Mouse (Mus musculus) thymus, adult 2 months (tissue): ENCODE measurements around the gene Creb3l2.

Experiments used
- CTCF ChIP-seq: fragments of 200-500 bp; IDR thresholded peaks from 2 replicates; pipeline ENCODE4 v1.5.1; 2012; ENCODE audit warnings: mild to moderate bottlenecking, control low read depth, low read length, moderate library complexity, borderline replicate concordance; ENCODE audit not compliant: control insufficient read depth, poor library complexity, insufficient read depth; ENCODE audit errors: extremely low read depth
- POLR2A ChIP-seq: fragments of 200-500 bp; IDR thresholded peaks from 2 replicates; pipeline ENCODE4 v1.6.1; 2012; ENCODE audit warnings: mild to moderate bottlenecking, low read length, control low read depth, moderate library complexity; ENCODE audit not compliant: control insufficient read depth, poor library complexity, insufficient read depth; ENCODE audit errors: extremely low read depth

GRCm38 (mm10) chr6:37369750-37370149 lies 72.2 kb downstream of the Creb3l2 start:
- no peak for TF ChIP-seq CTCF
- no peak for TF ChIP-seq POLR2A
